Comparison of ENCODE assay signal across 9 mouse cellular contexts in the genomic region with DNA sequence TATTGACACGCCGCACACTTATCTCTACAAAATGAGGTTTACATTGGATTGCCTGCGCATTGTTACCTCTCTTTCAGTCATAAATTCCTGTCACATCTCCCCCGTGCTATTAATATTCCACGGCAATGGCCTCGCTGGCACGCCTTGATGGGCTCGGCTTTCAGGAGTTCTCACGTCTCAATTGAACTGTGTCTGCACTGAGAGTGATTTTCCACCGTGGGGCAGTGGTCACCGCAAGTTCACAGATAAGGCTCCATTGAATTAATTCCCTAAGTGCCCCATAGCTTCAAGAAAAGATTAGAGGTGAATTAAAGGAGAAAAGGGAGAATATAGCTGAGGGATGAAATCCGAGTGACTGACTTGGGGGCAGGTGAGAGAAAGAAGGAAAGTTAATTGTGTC.
"Had no signal": no experiment of that assay in that cellular context is flagged by ENCODE, and none has a peak within 500 bp of the region (broad histone marks: within the 10 kb centered on the region; RNA-seq: fewer than 3 reads in every experiment).

No protein-coding gene starts in this region.

- DNase-seq: kidney, postnatal 25 days; lung, adult 18-20 months; right cerebral cortex, adult 18-20 months; right cerebral cortex, postnatal 25 days; thymus, postnatal 4 days had no signal

- H3K9ac ChIP-seq: limb, embryonic 12.5 days; liver, embryonic 14.5 days; midbrain, embryonic 15.5 days; neural tube, embryonic 13.5 days had no signal

- H3K4me3 ChIP-seq: limb, embryonic 12.5 days; midbrain, embryonic 15.5 days; neural tube, embryonic 13.5 days had no signal

- ATAC-seq: midbrain, embryonic 15.5 days had no signal

- H3K27me3 ChIP-seq: limb, embryonic 12.5 days; midbrain, embryonic 15.5 days; neural tube, embryonic 13.5 days had no signal

- H3K4me1 ChIP-seq: limb, embryonic 12.5 days; midbrain, embryonic 15.5 days had no signal

- H3K9me3 ChIP-seq: limb, embryonic 12.5 days; midbrain, embryonic 15.5 days; neural tube, embryonic 13.5 days had no signal

- H3K27ac ChIP-seq: limb, embryonic 12.5 days; liver, embryonic 14.5 days; midbrain, embryonic 15.5 days; neural tube, embryonic 13.5 days had no signal

- H3K4me2 ChIP-seq: limb, embryonic 12.5 days; midbrain, embryonic 15.5 days; neural tube, embryonic 13.5 days had no signal

- H3K36me3 ChIP-seq: limb, embryonic 12.5 days; midbrain, embryonic 15.5 days; neural tube, embryonic 13.5 days had no signal
